Mouse (Mus musculus) embryonic fibroblast, embryonic 13.5 days (primary cell): ENCODE results near the gene E330009J07Rik. TPM values are rescaled to one million over a fixed set of nuclear protein-coding genes. Genes with fewer than 3 reads are reported as not detected.

Source experiments
- H3K27ac ChIP-seq: 2 replicates; pipeline ENCODE4 v1.5.1; 2012; ENCODE audit warnings: low read length, control low read depth, inconsistent platforms; ENCODE audit not compliant: insufficient read depth
- H3K4me1 ChIP-seq: 2 replicates; pipeline ENCODE4 v1.6.1; 2011; ENCODE audit warnings: low read length; ENCODE audit not compliant: control insufficient read depth, insufficient read depth
- H3K4me3 ChIP-seq: 2 replicates; pipeline ENCODE4 v1.5.1; 2011; ENCODE audit warnings: mild to moderate bottlenecking, control low read depth, low read length; ENCODE audit not compliant: insufficient read depth
- CTCF ChIP-seq: IDR thresholded peaks from 2 replicates; pipeline ENCODE4 v1.5.1; 2011; ENCODE audit warnings: mild to moderate bottlenecking, control low read depth, low read length, moderate library complexity, borderline replicate concordance; ENCODE audit not compliant: insufficient read depth
- POLR2A ChIP-seq: IDR thresholded peaks from 2 replicates; pipeline ENCODE4 v1.6.1; 2011; ENCODE audit warnings: low read depth, mild to moderate bottlenecking, control low read depth, low read length, moderate library complexity
- polyA plus RNA-seq: library from polyadenylated mRNA; stranded (reverse); fragments of >200 nt; gene quantifications from 2 replicates; pipeline ENCODE4 v1.2.4, GENCODE M21; 2011; ENCODE audit warnings: low read depth; ENCODE audit not compliant: missing spikeins, insufficient read length

The E330009J07Rik gene
- polyA plus RNA-seq, 1 experiment, result 2.4 TPM

DNA sequence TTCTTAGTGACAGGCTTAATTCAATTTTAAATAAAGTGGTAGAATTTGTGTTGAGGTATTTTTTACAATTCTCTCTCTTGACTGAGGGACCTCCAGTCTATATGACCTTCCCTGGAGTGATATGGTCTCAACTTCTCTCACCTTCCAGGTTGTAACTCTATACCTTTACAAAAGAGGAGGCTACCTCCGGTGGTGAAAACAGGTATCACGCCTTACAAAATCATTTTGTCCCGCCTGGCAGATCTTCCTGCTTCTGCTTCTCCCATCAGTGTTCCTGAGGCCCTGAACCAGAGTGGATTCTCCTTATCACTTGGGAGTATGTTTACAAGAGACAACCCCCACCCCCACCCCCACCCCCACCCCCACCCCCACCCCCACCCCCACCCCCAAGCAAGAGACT, 5.8 kb upstream of the E330009J07Rik start:
- no peak overlapping the region for H3K4me3 ChIP-seq
- TF ChIP-seq CTCF (no peak), POLR2A (no peak)

GRCm38 (mm10) chr6:40441276-40441675, 5.3 kb upstream of the E330009J07Rik start:
- no peaks in the 10 kb centered on the region for H3K4me1 ChIP-seq
- TF ChIP-seq POLR2A (no peak), CTCF (no peak)
- no peak overlapping the region for H3K27ac ChIP-seq
- no peak overlapping the region for H3K4me3 ChIP-seq

More for the DNA sequence above, 5.8 kb upstream of the E330009J07Rik start:
- Histone ChIP-seq H3K4me1 (no peaks in the 10 kb centered on the region), H3K27ac (no peak overlapping the region)

DNA sequence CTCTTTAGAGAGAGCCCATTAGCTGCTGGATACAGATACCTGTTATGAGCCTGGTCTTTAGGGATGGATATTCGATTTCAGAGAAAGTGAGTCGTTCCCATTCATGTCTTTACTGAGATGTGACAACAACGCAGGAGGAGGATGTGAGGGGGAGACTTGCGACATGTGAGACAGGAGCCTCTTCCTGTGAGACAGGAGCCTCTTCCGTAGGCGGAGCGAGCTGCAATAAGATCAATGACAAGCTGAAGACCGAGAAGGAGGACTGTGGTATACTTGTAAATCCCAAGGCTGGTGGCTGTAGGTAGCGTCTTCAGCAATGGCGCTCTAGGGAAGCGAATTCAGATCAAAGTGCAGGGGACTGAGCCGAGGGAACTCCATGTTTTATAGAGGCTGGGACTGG, 3.8 kb upstream of the E330009J07Rik start:
- no peak overlapping the region for H3K4me3 ChIP-seq
- H3K4me1 ChIP-seq, result no peaks in the 10 kb centered on the region; the same call in 1 of the 2 replicates
- H3K27ac ChIP-seq, result no peak overlapping the region
- TF ChIP-seq POLR2A, result no peak
- TF ChIP-seq CTCF, result no peak

- no peak for TF ChIP-seq POLR2A
- no peak for TF ChIP-seq CTCF
- no peak within 1 kb of the TSS for H3K4me3 ChIP-seq
- no peaks in the 10 kb centered on the region; the same call in 1 of the 2 replicates for H3K4me1 ChIP-seq
- no peak within 1 kb of the TSS for H3K27ac ChIP-seq
Observed at GRCm38 (mm10) chr6:40438936-40439335, 3.0 kb upstream of the E330009J07Rik start, which contains the start of gene Wee2. Gene Wee2 (plus strand): TSS chr6:40439088.

- Histone ChIP-seq H3K4me1 (no peaks in the 10 kb centered on the region; the same call in none of the 2 replicates), H3K4me3 (peak overlapping the region; percentile 66), H3K27ac (no peak overlapping the region)
- TF ChIP-seq POLR2A (no peak), CTCF (no peak)
Observed at GRCm38 (mm10) chr6:40435151-40436046, 536 bp downstream of the E330009J07Rik start.

DNA sequence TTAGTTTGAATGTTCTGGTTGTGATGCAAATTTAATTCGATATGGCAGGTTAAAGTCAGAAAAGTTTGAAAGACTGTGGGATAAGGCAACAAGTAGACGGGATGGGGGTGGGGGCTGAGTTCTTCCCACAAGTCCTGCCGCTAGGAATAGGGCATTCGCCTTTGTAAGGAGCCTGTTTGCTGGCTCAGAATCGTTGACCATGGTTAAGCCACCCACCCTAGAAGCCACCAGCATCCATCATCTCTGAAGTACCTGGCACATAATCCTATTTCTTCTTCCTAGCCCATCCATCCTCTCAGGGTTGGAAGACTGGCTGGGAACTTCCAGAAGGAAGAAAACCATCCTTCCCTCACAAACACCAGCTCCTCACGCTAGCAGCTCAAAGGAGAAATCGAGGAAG, 1.2 kb downstream of the E330009J07Rik start:
- Histone ChIP-seq H3K27ac (no peak overlapping the region), H3K4me3 (peak overlapping the region; percentile 66), H3K4me1 (no peaks in the 10 kb centered on the region; the same call in none of the 2 replicates)
- TF ChIP-seq POLR2A (no peak), CTCF (no peak)

GRCm38 (mm10) chr6:40432346-40433275, 3.3 kb downstream of the E330009J07Rik start:
- Histone ChIP-seq H3K27ac (no peak overlapping the region), H3K4me3 (no peak overlapping the region), H3K4me1 (no peaks in the 10 kb centered on the region; the same call in none of the 2 replicates)
- TF ChIP-seq CTCF (no peak), POLR2A (no peak)

DNA sequence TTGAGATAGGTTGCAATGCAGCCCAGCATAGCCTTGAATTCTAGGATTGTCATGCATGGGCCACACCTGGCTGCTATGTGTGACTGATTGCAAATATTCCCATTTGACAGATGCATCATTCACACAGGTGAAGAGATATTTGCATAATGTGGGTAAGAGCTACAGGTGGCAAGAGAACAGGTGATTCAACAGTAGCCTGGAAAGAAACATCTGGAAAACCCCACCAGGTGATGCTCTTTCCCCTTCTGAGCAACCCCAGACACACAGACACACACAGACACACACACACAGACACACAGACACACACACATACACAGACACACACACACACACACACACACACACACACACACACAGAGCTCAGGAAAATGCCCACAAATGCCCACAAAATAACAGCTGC, 4.1 kb downstream of the E330009J07Rik start:
- no peak overlapping the region for H3K27ac ChIP-seq
- H3K4me1 ChIP-seq, result no peaks in the 10 kb centered on the region; the same call in none of the 2 replicates
- no peak for TF ChIP-seq POLR2A
- no peak for TF ChIP-seq CTCF
- H3K4me3 ChIP-seq, result no peak overlapping the region

- no peak for TF ChIP-seq POLR2A
- no peak for TF ChIP-seq CTCF
- Histone ChIP-seq H3K27ac (no peak overlapping the region), H3K4me1 (no peaks in the 10 kb centered on the region; the same call in none of the 2 replicates), H3K4me3 (no peak overlapping the region)
Observed at GRCm38 (mm10) chr6:40431356-40431755, 4.6 kb downstream of the E330009J07Rik start.
